Mouse (Mus musculus) bone marrow macrophage, adult 2 months (primary cell): Measurements from ENCODE around the gene Ltbp2.

ENCODE experiments used
- CTCF ChIP-seq: IDR thresholded peaks from 2 replicates; pipeline ENCODE4 v1.5.1; 2012; ENCODE audit warnings: low read depth, mild to moderate bottlenecking, low read length, moderate library complexity
- POLR2A ChIP-seq: IDR thresholded peaks from 2 replicates; pipeline ENCODE4 v1.6.1; 2012; ENCODE audit warnings: mild to moderate bottlenecking, low read depth, low read length, borderline replicate concordance

- TF ChIP-seq CTCF (no peak), POLR2A (no peak)
Measured at GRCm38 (mm10) chr12:84911640-84912039, 35.3 kb upstream of the Ltbp2 start.
